7 mouse cellular contexts compared by ENCODE assay signal in the genomic region with DNA sequence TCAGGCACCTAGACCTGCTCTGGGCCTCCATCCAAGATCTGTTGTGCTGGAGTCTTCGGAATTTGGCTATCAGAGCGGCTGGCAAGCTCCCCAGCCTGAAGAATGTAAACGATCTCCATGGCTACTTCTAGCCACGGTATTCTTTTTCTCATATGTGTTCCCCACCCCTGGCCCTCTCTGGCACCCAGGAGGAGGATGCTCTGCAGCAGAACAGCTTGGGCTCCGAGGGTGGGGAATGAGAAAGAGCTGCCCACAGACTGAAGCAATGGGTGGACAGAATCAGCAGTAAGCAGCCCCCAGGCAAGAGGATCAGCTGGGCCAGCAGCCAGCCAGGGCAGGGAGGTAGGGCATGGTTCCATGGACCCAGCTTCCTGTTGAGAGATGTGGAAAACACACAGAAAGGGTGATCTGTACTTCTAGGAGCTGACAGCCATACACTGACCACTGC.
A peak's percentile ranks its signal among the peaks of the same experiment; 100 is the strongest.
DNase-seq lines count a peak whose midpoint lies in the region; ATAC-seq and TF ChIP-seq lines count a peak whose summit lies in the region.

No protein-coding gene starts in this region.

- H3K27me3 ChIP-seq in intestine, embryonic 15.5 days (replicated peaks) = no peaks in the 10 kb centered on the region
- H3K27me3 ChIP-seq in lung, embryonic 14.5 days (ENCODE audit: insufficient read depth, low read length) = no peaks in the 10 kb centered on the region

- ATAC-seq in intestine, embryonic 15.5 days = peak; percentile 56; the same call in 1 of the 2 replicates
- peak; percentile 75 for ATAC-seq in lung, embryonic 14.5 days (ENCODE audit: insufficient read depth)
- no peak for ATAC-seq in granulocyte monocyte progenitor cell, adult 5-6 weeks (replicated peaks; ENCODE audit: poor library complexity, severe bottlenecking)

- peak overlapping the region; percentile 51; the same call in 1 of the 2 replicates for H3K27ac ChIP-seq in intestine, embryonic 15.5 days
- H3K27ac ChIP-seq in lung, embryonic 14.5 days (ENCODE audit: low read depth) = peak overlapping the region; percentile 26

- 14% methylated on average over 5 of the region's 5 CpGs for WGBS in intestine, embryonic 15.5 days
- 9% methylated on average over 5 of the region's 5 CpGs for WGBS in lung, embryonic 14.5 days

- no peak overlapping the region for H3K9ac ChIP-seq in intestine, embryonic 15.5 days
- no peak overlapping the region for H3K9ac ChIP-seq in lung, embryonic 14.5 days

- no peak overlapping the region for H3K4me3 ChIP-seq in intestine, embryonic 15.5 days (replicated peaks)
- H3K4me3 ChIP-seq in lung, embryonic 14.5 days (ENCODE audit: low read depth, low read length) = no peak overlapping the region

- TF ChIP-seq CTCF in lung, embryonic 14.5 days (IDR thresholded peaks at IDR 0.05; ENCODE audit: low read depth) = no peak

- DNase-seq in Muller cell, postnatal 12 days (ENCODE audit: inconsistent ontology term) = peak; percentile 93
- DNase-seq in brain, adult 2 months (ENCODE audit: low read depth, low spot score) = peak; percentile 93
- peak; percentile 55 to 64 for DNase-seq in frontal cortex, postnatal 36 days (ENCODE audit: low spot score in 2 of 2)
- DNase-seq in lung, embryonic 14.5 days = peak; percentile 83
- peak; percentile 36 for DNase-seq in right cerebral cortex, postnatal 25 days

- H3K9me3 ChIP-seq in intestine, embryonic 15.5 days = no peaks in the 10 kb centered on the region
- no peaks in the 10 kb centered on the region for H3K9me3 ChIP-seq in lung, embryonic 14.5 days (ENCODE audit: low read depth, low read length)

- peaks cover 10% of the 10 kb centered on the region for H3K4me1 ChIP-seq in intestine, embryonic 15.5 days (replicated peaks)
- peaks cover 11% of the 10 kb centered on the region for H3K4me1 ChIP-seq in lung, embryonic 14.5 days (ENCODE audit: insufficient read depth)

- H3K4me2 ChIP-seq in intestine, embryonic 15.5 days (replicated peaks) = no peak overlapping the region
- H3K4me2 ChIP-seq in lung, embryonic 14.5 days = peak overlapping the region; percentile 16; the same call in 1 of the 2 replicates

- no peaks in the 10 kb centered on the region for H3K36me3 ChIP-seq in intestine, embryonic 15.5 days
- no peaks in the 10 kb centered on the region for H3K36me3 ChIP-seq in lung, embryonic 14.5 days (ENCODE audit: insufficient read depth)

Comparison
In these comparisons a context has a peak if more than half of its experiments do, and no peak if none do; other contexts are left out.
1. DNase-seq: peak in every context shown above with its lines; median percentile 93 in Muller cell, postnatal 12 days; 93 in brain, adult 2 months; 83 in lung, embryonic 14.5 days; 60 in frontal cortex, postnatal 36 days; 36 in right cerebral cortex, postnatal 25 days.